Mouse (Mus musculus) stomach, postnatal 0 days (tissue): ENCODE results near the gene Eva1b. TPM values are rescaled to one million over a fixed set of nuclear protein-coding genes. Genes with fewer than 3 reads are reported as not detected.
A peak's percentile ranks its signal among the peaks of the same experiment; 100 is the strongest.
"Not testable (repeated sequence)": the region's sequence is repeated elsewhere in the genome, so short reads cannot be mapped to it uniquely, and the experiment has no call there.

Experiments
- ATAC-seq: fragments of 200-750 bp; cut with Nextera tagmentation; 2 replicates; pipeline ENCODE4 v1.8.0; 2017; ENCODE audit not compliant: low FRiP score, low TSS enrichment
- DNase-seq: peaks from one replicate; pipeline ENCODE4 v3.0.0-alpha.2; 2016; ENCODE audit warnings: low spot score
- H3K27ac ChIP-seq: fragments of 300-500 bp; sonication (generic); replicated peaks from 2 replicates; pipeline ENCODE4 v1.5.1; 2014; ENCODE audit warnings: mild to moderate bottlenecking, control low read depth
- H3K27me3 ChIP-seq: fragments of 300-500 bp; sonication (generic); 2 replicates; pipeline ENCODE4 v1.6.1; 2014; ENCODE audit warnings: low read length; ENCODE audit not compliant: control insufficient read depth, insufficient read depth
- H3K36me3 ChIP-seq: fragments of 300-500 bp; sonication (generic); 2 replicates; pipeline ENCODE4 v1.6.1; 2014; ENCODE audit warnings: low read length, mixed read lengths; ENCODE audit not compliant: control insufficient read depth, insufficient read depth
- H3K4me1 ChIP-seq: fragments of 300-500 bp; sonication (generic); replicated peaks from 2 replicates; pipeline ENCODE4 v1.6.1; 2014; ENCODE audit warnings: antibody characterized with exemption; ENCODE audit not compliant: control insufficient read depth, insufficient read depth
- H3K4me2 ChIP-seq: fragments of 300-500 bp; sonication (generic); replicated peaks from 2 replicates; pipeline ENCODE4 v1.6.1; 2014; ENCODE audit warnings: low read depth, mild to moderate bottlenecking, control low read depth, moderate library complexity
- H3K4me3 ChIP-seq: fragments of 300-500 bp; sonication (generic); 2 replicates; pipeline ENCODE4 v1.5.1; 2014; ENCODE audit warnings: low read depth, low read length, control low read depth
- H3K9ac ChIP-seq: fragments of 300-500 bp; sonication (generic); 2 replicates; pipeline ENCODE4 v1.6.1; 2014; ENCODE audit warnings: mild to moderate bottlenecking, low read length, control low read depth, mixed read lengths
- H3K9me3 ChIP-seq: fragments of 300-500 bp; sonication (generic); 2 replicates; pipeline ENCODE4 v1.6.1; 2016; ENCODE audit warnings: low read length; ENCODE audit not compliant: control insufficient read depth
- CTCF ChIP-seq: IDR thresholded peaks from 2 replicates; pipeline ENCODE4 v1.5.1; 2016; ENCODE audit warnings: antibody characterized with exemption, low read depth, mild to moderate bottlenecking, moderate library complexity
- EP300 ChIP-seq: optimal IDR thresholded peaks from 2 replicates; pipeline ENCODE3; 2016; ENCODE audit warnings: antibody characterized with exemption
- WGBS: fragments of 180-500 bp; shearing (Covaris S2); extraction: QIAGEN DNeasy Blood & Tissue Kit; methylation state at CpG from one replicate; pipeline ENCODE4 v1.1.7; 2014; 5-methylcytosine and 5-hydroxymethylcytosine counted together
- polyA plus RNA-seq: library from polyadenylated mRNA; unstranded; fragments of >200 nt; fragmentation: Nextera tagmentation; extraction: Ambion mirVana; gene quantifications from 2 replicates; pipeline ENCODE4 v1.2.1, GENCODE M21; 2015

The Eva1b gene
- polyA plus RNA-seq, 1 experiment from 2014 or later: 39.7 TPM

- Histone ChIP-seq H3K4me1 (peaks cover 2% of the 10 kb centered on the region; the same call in 1 of the 2 replicates), H3K36me3 (peaks cover 16% of the 10 kb centered on the region), H3K4me2 (no peak overlapping the region), H3K27me3 (no peaks in the 10 kb centered on the region), H3K9me3 (no peaks in the 10 kb centered on the region), H3K4me3 (no peak overlapping the region), H3K27ac (peak overlapping the region; percentile 1; the same call in 1 of the 2 replicates), H3K9ac (no peak overlapping the region)
- no peak for DNase-seq
- TF ChIP-seq EP300 (no peak), CTCF (no peak)
- 60% methylated on average over 3 of the region's 3 CpGs for WGBS
- ATAC-seq: no peak
These were observed 18.5 kb downstream of the Eva1b start for GRCm38 (mm10) chr4:126166084-126166483.

- Histone ChIP-seq H3K4me3 (no peak overlapping the region), H3K36me3 (peaks cover 24% of the 10 kb centered on the region), H3K9me3 (no peaks in the 10 kb centered on the region), H3K4me2 (no peak overlapping the region), H3K27me3 (no peaks in the 10 kb centered on the region), H3K9ac (no peak overlapping the region), H3K27ac (no peak overlapping the region), H3K4me1 (no peaks in the 10 kb centered on the region)
- DNase-seq (no peak), ATAC-seq (no peak)
- TF ChIP-seq EP300 (no peak), CTCF (no peak)
- WGBS: 70% methylated on average over 6 of the region's 6 CpGs
These were observed 21.3 kb downstream of the Eva1b start for GRCm38 (mm10) chr4:126168851-126169250.

GRCm38 (mm10) chr4:126170737-126171136 lies 23.2 kb downstream of the Eva1b start:
- not testable (repeated sequence) for H3K4me1 ChIP-seq, DNase-seq, H3K27me3 ChIP-seq, ATAC-seq, H3K4me2 ChIP-seq, H3K9me3 ChIP-seq, H3K27ac ChIP-seq, H3K9ac ChIP-seq, H3K4me3 ChIP-seq
- peaks cover 34% of the 10 kb centered on the region for H3K36me3 ChIP-seq
- WGBS: 91% methylated on average over 5 of the region's 5 CpGs

- no peak overlapping the region for H3K4me2 ChIP-seq
- H3K36me3 ChIP-seq: peaks cover 33% of the 10 kb centered on the region
- H3K4me1 ChIP-seq: no peaks in the 10 kb centered on the region
- ATAC-seq (no peak), DNase-seq (no peak)
- no peaks in the 10 kb centered on the region for H3K27me3 ChIP-seq
- H3K9me3 ChIP-seq: no peaks in the 10 kb centered on the region
- no peak overlapping the region for H3K27ac ChIP-seq
- no peak overlapping the region for H3K9ac ChIP-seq
- no peak overlapping the region for H3K4me3 ChIP-seq
- 80% methylated on average over 5 of the region's 5 CpGs for WGBS
- no peak for TF ChIP-seq CTCF
- no peak for TF ChIP-seq EP300
These were observed 26.3 kb downstream of the Eva1b start for GRCm38 (mm10) chr4:126173800-126174199.

GRCm38 (mm10) chr4:126175980-126176379 lies 28.4 kb downstream of the Eva1b start:
- H3K9ac ChIP-seq, H3K4me1 ChIP-seq, H3K4me3 ChIP-seq, DNase-seq, ATAC-seq, H3K4me2 ChIP-seq, H3K27me3 ChIP-seq, H3K9me3 ChIP-seq, H3K27ac ChIP-seq: not testable (repeated sequence)
- H3K36me3 ChIP-seq: peaks cover 28% of the 10 kb centered on the region
- 60% methylated on average over 7 of the region's 7 CpGs for WGBS

- no peaks in the 10 kb centered on the region for H3K9me3 ChIP-seq
- no peak overlapping the region for H3K9ac ChIP-seq
- WGBS: 39% methylated on average over 7 of the region's 7 CpGs
- peak; percentile 54 for DNase-seq
- H3K4me3 ChIP-seq: no peak overlapping the region
- H3K27ac ChIP-seq: no peak overlapping the region
- H3K4me1 ChIP-seq: no peaks in the 10 kb centered on the region
- H3K4me2 ChIP-seq: no peak overlapping the region
- TF ChIP-seq EP300 (no peak), CTCF (peak; percentile 90)
- peak; percentile 84 for ATAC-seq
- no peaks in the 10 kb centered on the region for H3K27me3 ChIP-seq
- peaks cover 10% of the 10 kb centered on the region; the same call in 1 of the 2 replicates for H3K36me3 ChIP-seq
These were observed 33.8 kb downstream of the Eva1b start for GRCm38 (mm10) chr4:126181170-126181957.
